Comparison of ENCODE assay signal across 27 mouse cellular contexts in the genomic region with DNA sequence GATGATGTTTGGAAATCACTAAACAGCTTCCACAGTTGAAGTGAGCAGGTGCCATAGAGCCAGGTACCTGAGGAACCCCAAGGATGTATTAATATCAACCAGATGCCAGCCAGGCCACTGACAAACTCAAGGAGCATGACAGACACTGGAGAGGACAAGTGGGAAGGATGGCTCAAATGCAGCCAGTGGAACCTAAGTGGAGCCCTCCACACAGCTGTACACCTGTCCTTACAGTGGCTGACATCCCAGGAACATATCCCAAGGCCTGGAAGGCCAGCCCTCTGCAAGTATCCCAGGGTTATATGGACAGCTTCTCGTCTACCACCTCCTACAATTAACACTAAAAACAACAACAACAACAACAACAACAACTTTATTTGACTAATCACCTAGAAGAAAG. TPM values are rescaled to one million over a fixed set of nuclear protein-coding genes. Genes with fewer than 3 reads are reported as not detected.
DNase-seq lines count a peak whose midpoint lies in the region; ATAC-seq and TF ChIP-seq lines count a peak whose summit lies in the region.
"Had no signal": no experiment of that assay in that cellular context is flagged by ENCODE, and none has a peak within 500 bp of the region (broad histone marks: within the 10 kb centered on the region; RNA-seq: fewer than 3 reads in every experiment).

No protein-coding gene starts in this region.

- H3K27me3 ChIP-seq in heart, embryonic 10.5 days (ENCODE audit: insufficient read depth, poor library complexity, severe bottlenecking): no peaks in the 10 kb centered on the region
- no peaks in the 10 kb centered on the region for H3K27me3 ChIP-seq in heart, embryonic 14.5 days (ENCODE audit: control insufficient read depth, insufficient read depth, low read length)
- no peaks in the 10 kb centered on the region for H3K27me3 ChIP-seq in heart, postnatal 0 days (ENCODE audit: control insufficient read depth, insufficient read depth, low read length)
- H3K27me3 ChIP-seq: forebrain, embryonic 12.5 days; forebrain, embryonic 15.5 days had no signal

- WGBS in heart, embryonic 10.5 days: 94% methylated on average over 1 of the region's 1 CpGs
- 77% methylated on average over 1 of the region's 1 CpGs for WGBS in heart, embryonic 14.5 days
- WGBS in heart, postnatal 0 days: 90% methylated on average over 1 of the region's 1 CpGs

- H3K27ac ChIP-seq in heart, embryonic 10.5 days: peak overlapping the region; percentile 42; the same call in 1 of the 2 replicates
- H3K27ac ChIP-seq in heart, embryonic 14.5 days (replicated peaks in 1 of 2; ENCODE audit: control insufficient read depth in 1 of 2, insufficient read depth in 1 of 2, low read depth in 2 of 2, low read length in 2 of 2): peak overlapping the region; percentile 2 to 92; a peak in 3 of 4 replicates
- peak overlapping the region; percentile 89; the same call in 1 of the 2 replicates for H3K27ac ChIP-seq in heart, postnatal 0 days (ENCODE audit: low read depth)
- H3K27ac ChIP-seq: embryonic facial prominence, embryonic 13.5 days; hindbrain, embryonic 14.5 days; hindbrain, postnatal 0 days had no signal

- H3K36me3 ChIP-seq in heart, embryonic 10.5 days: no peaks in the 10 kb centered on the region
- 0 out of 2 replicates have a peak, but pooled peaks cover 2% of the 10 kb centered on the region for H3K36me3 ChIP-seq in heart, embryonic 14.5 days (ENCODE audit: control insufficient read depth, insufficient read depth, low read length)
- H3K36me3 ChIP-seq in heart, postnatal 0 days (replicated peaks; ENCODE audit: control insufficient read depth, insufficient read depth, low read length): peaks cover 4% of the 10 kb centered on the region
- H3K36me3 ChIP-seq: embryonic facial prominence, embryonic 10.5 days; embryonic facial prominence, embryonic 13.5 days; forebrain, embryonic 12.5 days; forebrain, embryonic 15.5 days; hindbrain, embryonic 10.5 days had no signal

- TF ChIP-seq CTCF in heart, postnatal 0 days (IDR thresholded peaks at IDR 0.05; ENCODE audit: low read depth): no peak

- H3K4me2 ChIP-seq in heart, embryonic 14.5 days (ENCODE audit: low read length): no peak overlapping the region
- no peak overlapping the region for H3K4me2 ChIP-seq in heart, postnatal 0 days (ENCODE audit: low read depth, low read length)
- H3K4me2 ChIP-seq: embryonic facial prominence, embryonic 13.5 days; forebrain, embryonic 12.5 days; forebrain, embryonic 15.5 days; hindbrain, embryonic 14.5 days had no signal

- TF ChIP-seq EP300 in heart, postnatal 0 days (IDR thresholded peaks at IDR 0.05; ENCODE audit: low read depth): no peak

- no peak for ATAC-seq in heart, embryonic 14.5 days (ENCODE audit: insufficient number of reproducible peaks, insufficient read depth, low FRiP score, low read depth)
- no peak for ATAC-seq in heart, postnatal 0 days (ENCODE audit: insufficient read depth, low read depth)
- ATAC-seq: CD4-positive, CD25-positive, alpha-beta regulatory T cell, adult 4 months; forebrain, embryonic 15.5 days; hindbrain, postnatal 0 days; inflammation-experienced regulatory T-cells, adult 6 months; intestine, embryonic 16.5 days had no signal

- H3K9ac ChIP-seq in heart, embryonic 14.5 days (ENCODE audit: low read length): no peak overlapping the region; the same call in 1 of the 2 replicates
- no peak overlapping the region for H3K9ac ChIP-seq in heart, postnatal 0 days (replicated peaks; ENCODE audit: low read depth, low read length)
- H3K9ac ChIP-seq: embryonic facial prominence, embryonic 13.5 days; forebrain, embryonic 12.5 days; forebrain, embryonic 15.5 days; hindbrain, embryonic 14.5 days had no signal

- no peaks in the 10 kb centered on the region for H3K9me3 ChIP-seq in heart, embryonic 10.5 days
- H3K9me3 ChIP-seq in heart, embryonic 14.5 days (ENCODE audit: control insufficient read depth, low read length): no peaks in the 10 kb centered on the region
- no peaks in the 10 kb centered on the region for H3K9me3 ChIP-seq in heart, postnatal 0 days (replicated peaks; ENCODE audit: control insufficient read depth, low read length)
- H3K9me3 ChIP-seq: embryonic facial prominence, embryonic 10.5 days; embryonic facial prominence, embryonic 13.5 days; forebrain, embryonic 12.5 days; forebrain, embryonic 15.5 days; hindbrain, embryonic 10.5 days had no signal

- DNase-seq in heart, embryonic 10.5 days (ENCODE audit: low spot score): no peak
- no peak for DNase-seq in heart, adult 8-10 months (ENCODE audit: low spot score)
- no peak for DNase-seq in heart, adult 9 months (ENCODE audit: low spot score in 2 of 2)
- DNase-seq in heart, postnatal 0 days (ENCODE audit: low spot score): no peak
- DNase-seq in heart, postnatal 4 days: no peak
- DNase-seq: adrenal gland, adult 2 months; adrenal gland, postnatal 14 days; cerebellum, adult 11-12 months; cerebellum, adult 8-10 months; cerebellum, postnatal 36 days; embryo, embryonic 11 days; gastrocnemius, postnatal 25 days; kidney, adult 18-20 months; kidney, adult 9 months had no signal

- no peak overlapping the region for H3K4me3 ChIP-seq in heart, embryonic 10.5 days
- no peak overlapping the region for H3K4me3 ChIP-seq in heart, embryonic 14.5 days (ENCODE audit: control insufficient read depth in 1 of 2, insufficient read depth in 1 of 2, low read depth in 1 of 2, low read length in 2 of 2)
- H3K4me3 ChIP-seq in heart, postnatal 0 days (ENCODE audit: low read depth, low read length): no peak overlapping the region
- H3K4me3 ChIP-seq: embryonic facial prominence, embryonic 10.5 days; embryonic facial prominence, embryonic 13.5 days; erythroblast, embryonic 14.5 days; forebrain, embryonic 12.5 days; forebrain, embryonic 15.5 days; hindbrain, embryonic 10.5 days had no signal

- peaks cover 98% of the 10 kb centered on the region for H3K4me1 ChIP-seq in heart, embryonic 10.5 days
- H3K4me1 ChIP-seq in heart, embryonic 14.5 days (ENCODE audit: control insufficient read depth in 2 of 2, insufficient read depth in 2 of 2, low read length in 2 of 2): peaks cover 64 to 89% of the 10 kb centered on the region in 2 experiments
- peaks cover 84% of the 10 kb centered on the region for H3K4me1 ChIP-seq in heart, postnatal 0 days (ENCODE audit: control insufficient read depth, insufficient read depth)

RNA-seq across cellular contexts. Expression of a gene that starts 57.0 kb away (rescaled TPM):
- polyA plus RNA-seq in heart, embryonic 10.5 days (2016; fragmentation: Nextera tagmentation; extraction: Ambion mirVana): 24.9 and 32.6 TPM in 2 replicates
- total RNA-seq in heart, adult 8-10 months (2022): 10 to 100 TPM; 41.6 to 49.5 (median 44.5) TPM
- 17.8 and 18.0 TPM in 2 replicates for polyA plus RNA-seq in heart, embryonic 14.5 days (2014; fragmentation: Nextera tagmentation; extraction: Ambion mirVana)
- 65.8 and 66.1 TPM in 2 replicates for total RNA-seq in heart, postnatal 0 days (2014; rRNA removed; ENCODE audit: low replicate concordance)
- 12.3 and 13.6 TPM in 2 replicates for polyA plus RNA-seq in heart, postnatal 0 days (2015; fragmentation: Nextera tagmentation; extraction: Ambion mirVana)
- 10 to 100 TPM; 70.1 to 72.6 TPM for total RNA-seq in heart, postnatal 4 days (2021)
- total RNA-seq: MEL had no signal
